Mouse (Mus musculus) heart, embryonic 16.5 days (tissue): ENCODE measurements around the gene H2-M5. TPM values are rescaled to one million over a fixed set of nuclear protein-coding genes. Genes with fewer than 3 reads are reported as not detected.

Source experiments
- ATAC-seq: fragments of 200-750 bp; cut with Nextera tagmentation; replicated peaks from 2 replicates; pipeline ENCODE4 v1.8.0; 2017; ENCODE audit warnings: moderate number of reproducible peaks; ENCODE audit not compliant: insufficient read depth, low FRiP score; ENCODE audit errors: extremely low read depth
- H3K27ac ChIP-seq: fragments of 300-500 bp; sonication (generic); 2 replicates; pipeline ENCODE4 v1.5.1; 2014; ENCODE audit warnings: mild to moderate bottlenecking, low read length, control low read depth, moderate library complexity
- H3K27me3 ChIP-seq: fragments of 300-500 bp; sonication (generic); 2 replicates; pipeline ENCODE4 v1.6.1; 2014; ENCODE audit warnings: low read length, mixed read lengths; ENCODE audit not compliant: control insufficient read depth, insufficient read depth
- H3K36me3 ChIP-seq: fragments of 300-500 bp; sonication (generic); 2 replicates; pipeline ENCODE4 v1.6.1; 2014; ENCODE audit not compliant: control insufficient read depth, insufficient read depth
- H3K4me1 ChIP-seq: fragments of 300-500 bp; sonication (generic); 2 replicates; pipeline ENCODE4 v1.6.1; 2014; ENCODE audit warnings: low read length, mixed read lengths; ENCODE audit not compliant: control insufficient read depth, insufficient read depth
- H3K4me2 ChIP-seq: fragments of 300-500 bp; sonication (generic); 2 replicates; pipeline ENCODE4 v1.6.1; 2014; ENCODE audit warnings: low read depth, mild to moderate bottlenecking, control low read depth, low read length
- H3K4me3 ChIP-seq: fragments of 300-500 bp; sonication (generic); 2 replicates; pipeline ENCODE4 v1.5.1; 2014; ENCODE audit warnings: mild to moderate bottlenecking, control low read depth, low read length
- H3K9ac ChIP-seq: fragments of 300-500 bp; sonication (generic); 2 replicates; pipeline ENCODE4 v1.6.1; 2014; ENCODE audit warnings: low read length, control low read depth
- H3K9me3 ChIP-seq: fragments of 300-500 bp; sonication (generic); replicated peaks from 2 replicates; pipeline ENCODE4 v1.6.1; 2016; ENCODE audit warnings: low read length; ENCODE audit not compliant: control insufficient read depth
- WGBS: fragments of 180-500 bp; shearing (Covaris S2); extraction: QIAGEN DNeasy Blood & Tissue Kit; methylation state at CpG from one replicate; pipeline ENCODE4 v1.1.7; 2014; 5-methylcytosine and 5-hydroxymethylcytosine counted together
- polyA plus RNA-seq: library from polyadenylated mRNA; unstranded; fragments of >200 nt; fragmentation: Nextera tagmentation; extraction: Ambion mirVana; gene quantifications from 2 replicates; pipeline ENCODE4 v1.2.1, GENCODE M21; 2015

H2-M5 gene
- polyA plus RNA-seq, 1 experiment from 2014 or later = 0.37 TPM

- peaks cover 10% of the 10 kb centered on the region for H3K4me1 ChIP-seq
- peaks cover 6% of the 10 kb centered on the region for H3K36me3 ChIP-seq
- H3K27me3 ChIP-seq = no peaks in the 10 kb centered on the region
- peak within 1 kb of the TSS; percentile 87 for H3K4me2 ChIP-seq
- peak; percentile 96 for ATAC-seq
- peak within 1 kb of the TSS; percentile 85 for H3K4me3 ChIP-seq
- no peaks in the 10 kb centered on the region for H3K9me3 ChIP-seq
- H3K9ac ChIP-seq = peak within 1 kb of the TSS; percentile 89
- WGBS = under 1% methylated on average over 46 of the region's 46 CpGs
- H3K27ac ChIP-seq = peak within 1 kb of the TSS; percentile 91
Observed at GRCm38 (mm10) chr17:36957999-36958743, 31.2 kb downstream of the H2-M5 start, which contains the start of the genes Znrd1 and Znrd1as. Znrd1 (minus strand) TSS chr17:36958559. Znrd1as (plus strand) TSS chr17:36958592.

- Histone ChIP-seq H3K27me3 (no peaks in the 10 kb centered on the region), H3K36me3 (peaks cover 15% of the 10 kb centered on the region), H3K9ac (no peak overlapping the region), H3K4me1 (peaks cover 9% of the 10 kb centered on the region), H3K4me3 (no peak overlapping the region), H3K4me2 (no peak overlapping the region), H3K9me3 (no peaks in the 10 kb centered on the region), H3K27ac (no peak overlapping the region)
- WGBS = 81% methylated on average over 1 of the region's 1 CpGs
- ATAC-seq = no peak
Observed at GRCm38 (mm10) chr17:36953062-36953461, 36.3 kb downstream of the H2-M5 start.

GRCm38 (mm10) chr17:36952631-36953030, 36.7 kb downstream of the H2-M5 start:
- ATAC-seq = no peak
- Histone ChIP-seq H3K27me3 (no peaks in the 10 kb centered on the region), H3K4me1 (peaks cover 8% of the 10 kb centered on the region), H3K27ac (no peak overlapping the region), H3K4me3 (no peak overlapping the region), H3K9ac (no peak overlapping the region), H3K4me2 (no peak overlapping the region), H3K9me3 (no peaks in the 10 kb centered on the region), H3K36me3 (peaks cover 15% of the 10 kb centered on the region)
- 86% methylated on average over 2 of the region's 2 CpGs for WGBS

GRCm38 (mm10) chr17:36950981-36951947, 38.1 kb downstream of the H2-M5 start, which contains the start of gene Ppp1r11:
Ppp1r11 (minus strand) TSS chr17:36951741.
- Histone ChIP-seq H3K4me1 (peaks cover 4% of the 10 kb centered on the region), H3K9me3 (no peaks in the 10 kb centered on the region), H3K9ac (peak within 1 kb of the TSS; percentile 85), H3K27me3 (peaks cover 2% of the 10 kb centered on the region), H3K4me3 (peak within 1 kb of the TSS; percentile 91), H3K27ac (peak within 1 kb of the TSS; percentile 76), H3K36me3 (peaks cover 11% of the 10 kb centered on the region), H3K4me2 (peak within 1 kb of the TSS; percentile 78)
- peak; percentile 97 for ATAC-seq
- 2% methylated on average over 36 of the region's 36 CpGs for WGBS

- no peak overlapping the region for H3K4me2 ChIP-seq
- peaks cover 4% of the 10 kb centered on the region for H3K4me1 ChIP-seq
- WGBS = 87% methylated on average over 8 of the region's 8 CpGs
- H3K4me3 ChIP-seq = no peak overlapping the region
- peaks cover 10% of the 10 kb centered on the region for H3K36me3 ChIP-seq
- no peak overlapping the region for H3K9ac ChIP-seq
- no peak for ATAC-seq
- no peaks in the 10 kb centered on the region for H3K9me3 ChIP-seq
- peaks cover 21% of the 10 kb centered on the region for H3K27me3 ChIP-seq
- H3K27ac ChIP-seq = no peak overlapping the region
Observed at GRCm38 (mm10) chr17:36949265-36949664, 40.1 kb downstream of the H2-M5 start.

- H3K27ac ChIP-seq = no peak overlapping the region
- H3K36me3 ChIP-seq = peaks cover 8% of the 10 kb centered on the region
- 100% methylated on average over 1 of the region's 1 CpGs for WGBS
- no peak overlapping the region for H3K9ac ChIP-seq
- peaks cover 5% of the 10 kb centered on the region for H3K4me1 ChIP-seq
- H3K27me3 ChIP-seq = peaks cover 31% of the 10 kb centered on the region
- H3K4me3 ChIP-seq = no peak overlapping the region
- no peak overlapping the region for H3K4me2 ChIP-seq
- no peak for ATAC-seq
- H3K9me3 ChIP-seq = no peaks in the 10 kb centered on the region
Observed at GRCm38 (mm10) chr17:36948286-36948685, 41.1 kb downstream of the H2-M5 start.

DNA sequence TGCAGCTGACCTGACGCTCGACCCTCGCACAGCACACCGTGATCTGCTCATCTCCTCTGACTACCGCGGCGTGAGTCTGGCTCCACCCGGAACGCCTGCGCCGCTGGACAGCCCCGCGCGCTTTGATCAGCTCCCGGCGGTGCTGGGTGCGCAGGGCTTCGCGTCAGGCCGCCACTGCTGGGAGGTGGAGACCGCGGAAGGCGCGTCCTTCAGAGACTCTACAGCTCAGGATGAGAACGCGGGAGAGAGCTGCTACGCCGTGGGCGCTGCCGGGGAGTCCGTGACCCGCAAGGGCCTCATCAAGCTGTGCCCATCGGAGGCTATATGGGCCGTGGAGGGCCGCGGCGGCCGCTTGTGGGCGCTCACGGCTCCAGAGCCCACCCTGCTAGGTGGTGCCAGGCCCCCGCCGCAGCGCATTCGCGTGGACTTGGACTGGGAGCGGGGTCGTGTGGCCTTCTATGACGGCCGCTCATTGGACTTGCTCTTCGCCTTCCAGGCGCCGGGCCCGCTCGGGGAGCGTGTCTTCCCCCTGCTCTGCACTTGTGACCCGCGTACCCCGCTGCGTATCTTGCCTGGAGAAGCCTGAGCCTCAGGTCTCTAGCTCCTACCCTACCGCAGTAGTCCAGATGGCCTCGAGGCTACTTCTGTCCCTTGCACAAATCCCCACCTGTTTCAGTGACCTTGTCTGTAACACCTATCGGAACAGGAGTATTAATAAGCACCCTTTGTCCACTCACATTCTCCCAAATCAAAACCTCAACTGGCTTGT, 42.1 kb downstream of the H2-M5 start:
- H3K27me3 ChIP-seq = peaks cover 42% of the 10 kb centered on the region
- H3K9ac ChIP-seq = peak overlapping the region; percentile 80
- H3K36me3 ChIP-seq = peaks cover 8% of the 10 kb centered on the region
- H3K4me2 ChIP-seq = peak overlapping the region; percentile 97
- peaks cover 15% of the 10 kb centered on the region for H3K4me1 ChIP-seq
- ATAC-seq = no peak; the same call in 1 of the 2 replicates
- no peak overlapping the region for H3K27ac ChIP-seq
- under 1% methylated on average over 62 of the region's 62 CpGs for WGBS
- H3K9me3 ChIP-seq = no peaks in the 10 kb centered on the region
- H3K4me3 ChIP-seq = peak overlapping the region; percentile 64

GRCm38 (mm10) chr17:36944121-36944775, 45.1 kb downstream of the H2-M5 start:
- WGBS = 22% methylated on average over 9 of the region's 9 CpGs

More at GRCm38 (mm10) chr17:36944121-36944775, 45.1 kb downstream of the H2-M5 start:
- Histone ChIP-seq H3K9me3 (no peaks in the 10 kb centered on the region), H3K9ac (no peak overlapping the region), H3K4me2 (no peak overlapping the region), H3K4me1 (peaks cover 12% of the 10 kb centered on the region), H3K27me3 (peaks cover 61% of the 10 kb centered on the region), H3K4me3 (no peak overlapping the region), H3K36me3 (peaks cover 7% of the 10 kb centered on the region), H3K27ac (no peak overlapping the region)
- no peak for ATAC-seq
